29 mouse cellular contexts compared by ENCODE assay signal in genomic region chr11:7296252-7296651, GRCm38 (mm10).
"Had no signal": no experiment of that assay in that cellular context is flagged by ENCODE, and none has a peak within 500 bp of the region (broad histone marks: within the 10 kb centered on the region; RNA-seq: fewer than 3 reads in every experiment).

No protein-coding gene starts in this region.

- H3K9me3 ChIP-seq: limb, embryonic 10.5 days; limb, embryonic 12.5 days; limb, embryonic 13.5 days; limb, embryonic 15.5 days; liver, embryonic 12.5 days; liver, embryonic 13.5 days; liver, embryonic 15.5 days; lung, embryonic 15.5 days; midbrain, embryonic 10.5 days; midbrain, embryonic 12.5 days; midbrain, embryonic 13.5 days; midbrain, embryonic 15.5 days had no signal

- H3K27ac ChIP-seq: limb, embryonic 10.5 days; limb, embryonic 12.5 days; limb, embryonic 13.5 days; limb, embryonic 15.5 days; liver, embryonic 12.5 days; liver, embryonic 13.5 days; liver, embryonic 14.5 days; liver, embryonic 15.5 days; lung, embryonic 15.5 days; macrophage; midbrain, embryonic 10.5 days; midbrain, embryonic 12.5 days; midbrain, embryonic 13.5 days; midbrain, embryonic 15.5 days had no signal

- ATAC-seq: liver, embryonic 12.5 days; liver, postnatal 0 days; lung, postnatal 0 days; midbrain, embryonic 13.5 days; midbrain, embryonic 15.5 days; midbrain, embryonic 16.5 days had no signal

- H3K4me3 ChIP-seq: limb, embryonic 10.5 days; limb, embryonic 12.5 days; limb, embryonic 13.5 days; limb, embryonic 15.5 days; liver, embryonic 12.5 days; liver, embryonic 13.5 days; liver, embryonic 15.5 days; lung, embryonic 15.5 days; megakaryocyte, embryonic 14.5 days; midbrain, embryonic 10.5 days; midbrain, embryonic 12.5 days; midbrain, embryonic 13.5 days; midbrain, embryonic 15.5 days; myocyte had no signal

- H3K4me1 ChIP-seq: limb, embryonic 10.5 days; limb, embryonic 12.5 days; limb, embryonic 13.5 days; limb, embryonic 15.5 days; liver, embryonic 12.5 days; liver, embryonic 13.5 days; liver, embryonic 15.5 days; lung, embryonic 15.5 days; megakaryocyte, embryonic 14.5 days; midbrain, embryonic 10.5 days; midbrain, embryonic 12.5 days; midbrain, embryonic 13.5 days; midbrain, embryonic 15.5 days had no signal

- DNase-seq: left cerebral cortex, postnatal 4 days; liver; liver, embryonic 13.5 days; liver, postnatal 0 days; lung, adult 2 months; lung, embryonic 14.5 days; lung, postnatal 10 days; lung, postnatal 14 days; lung, postnatal 4 days; midbrain, embryonic 14.5 days had no signal

- H3K27me3 ChIP-seq: limb, embryonic 12.5 days; limb, embryonic 13.5 days; limb, embryonic 15.5 days; liver, embryonic 12.5 days; liver, embryonic 13.5 days; liver, embryonic 15.5 days; lung, embryonic 15.5 days; megakaryocyte, embryonic 14.5 days; midbrain, embryonic 12.5 days; midbrain, embryonic 13.5 days; midbrain, embryonic 15.5 days had no signal

- H3K4me2 ChIP-seq: limb, embryonic 12.5 days; limb, embryonic 13.5 days; limb, embryonic 15.5 days; liver, embryonic 11.5 days; liver, embryonic 12.5 days; liver, embryonic 13.5 days; liver, embryonic 15.5 days; lung, embryonic 14.5 days; lung, embryonic 15.5 days; midbrain, embryonic 11.5 days; midbrain, embryonic 12.5 days; midbrain, embryonic 13.5 days; midbrain, embryonic 15.5 days had no signal

- H3K9ac ChIP-seq: limb, embryonic 12.5 days; limb, embryonic 13.5 days; limb, embryonic 15.5 days; liver, embryonic 12.5 days; liver, embryonic 13.5 days; liver, embryonic 14.5 days; liver, embryonic 15.5 days; liver, postnatal 0 days; lung, embryonic 14.5 days; lung, embryonic 15.5 days; midbrain, embryonic 12.5 days; midbrain, embryonic 13.5 days; midbrain, embryonic 15.5 days had no signal

- H3K36me3 ChIP-seq: limb, embryonic 10.5 days; limb, embryonic 12.5 days; limb, embryonic 13.5 days; limb, embryonic 15.5 days; liver, embryonic 12.5 days; liver, embryonic 13.5 days; liver, embryonic 15.5 days; lung, embryonic 15.5 days; midbrain, embryonic 10.5 days; midbrain, embryonic 12.5 days; midbrain, embryonic 13.5 days; midbrain, embryonic 15.5 days had no signal
